Mouse (Mus musculus) heart, embryonic 11.5 days (tissue): ENCODE data around the gene Apol8. TPM values are rescaled to one million over a fixed set of nuclear protein-coding genes. Genes with fewer than 3 reads are reported as not detected.

Experiments used
- ATAC-seq: fragments of 200-750 bp; cut with Nextera tagmentation; replicated peaks from 2 replicates; pipeline ENCODE4 v1.8.0; 2017; ENCODE audit warnings: moderate library complexity; ENCODE audit not compliant: insufficient number of reproducible peaks, low FRiP score, low TSS enrichment
- H3K27ac ChIP-seq: fragments of 300-500 bp; sonication (generic); 2 replicates; pipeline ENCODE4 v1.5.1; 2014; ENCODE audit warnings: mild to moderate bottlenecking, low read depth, low read length
- H3K27me3 ChIP-seq: fragments of 300-500 bp; sonication (generic); 2 replicates; pipeline ENCODE4 v1.6.1; 2014; ENCODE audit warnings: mild to moderate bottlenecking, low read length, mixed read lengths; ENCODE audit not compliant: control insufficient read depth, insufficient read depth
- H3K36me3 ChIP-seq: fragments of 300-500 bp; sonication (generic); 2 replicates; pipeline ENCODE4 v1.6.1; 2014; ENCODE audit warnings: mild to moderate bottlenecking, low read length, moderate library complexity, mixed read lengths; ENCODE audit not compliant: control insufficient read depth, insufficient read depth
- H3K4me1 ChIP-seq: fragments of 300-500 bp; sonication (generic); 2 replicates; pipeline ENCODE4 v1.6.1; 2014; ENCODE audit warnings: low read length; ENCODE audit not compliant: control insufficient read depth, insufficient read depth
- H3K4me2 ChIP-seq: fragments of 300-500 bp; sonication (generic); 2 replicates; pipeline ENCODE4 v1.6.1; 2014; ENCODE audit warnings: mild to moderate bottlenecking, moderate library complexity
- H3K4me3 ChIP-seq: fragments of 300-500 bp; sonication (generic); 2 replicates; pipeline ENCODE4 v1.5.1; 2014; ENCODE audit warnings: low read depth, low read length
- H3K9ac ChIP-seq: fragments of 300-500 bp; sonication (generic); 2 replicates; pipeline ENCODE4 v1.6.1; 2014; ENCODE audit warnings: mild to moderate bottlenecking, low read depth, low read length, moderate library complexity
- H3K9me3 ChIP-seq: fragments of 300-500 bp; sonication (generic); replicated peaks from 2 replicates; pipeline ENCODE4 v1.6.1; 2016; ENCODE audit warnings: low read length; ENCODE audit not compliant: control insufficient read depth
- WGBS: fragments of 180-500 bp; shearing (Covaris S2); extraction: QIAGEN DNeasy Blood & Tissue Kit; methylation state at CpG from one replicate; pipeline ENCODE4 v1.1.7; 2014; ENCODE audit not compliant: insufficient replicate concordance; 5-methylcytosine and 5-hydroxymethylcytosine counted together
- polyA plus RNA-seq: library from polyadenylated mRNA; unstranded; fragments of >200 nt; fragmentation: Nextera tagmentation; extraction: Ambion mirVana; gene quantifications from 2 replicates; pipeline ENCODE4 v1.2.1, GENCODE M21; 2014

Gene Apol8
- polyA plus RNA-seq, 1 experiment from 2014 or later: 0.67 TPM

GRCm38 (mm10) chr15:77775186-77775963, 18.6 kb upstream of the Apol8 start:
- H3K9ac ChIP-seq: no peak overlapping the region
- ATAC-seq: no peak
- peaks cover 69% of the 10 kb centered on the region for H3K36me3 ChIP-seq
- H3K4me3 ChIP-seq: no peak overlapping the region
- no peak overlapping the region for H3K27ac ChIP-seq
- H3K9me3 ChIP-seq: no peaks in the 10 kb centered on the region
- no peaks in the 10 kb centered on the region for H3K27me3 ChIP-seq
- no peak overlapping the region for H3K4me2 ChIP-seq
- WGBS: 68% methylated on average over 20 of the region's 20 CpGs
- H3K4me1 ChIP-seq: no peaks in the 10 kb centered on the region

DNA sequence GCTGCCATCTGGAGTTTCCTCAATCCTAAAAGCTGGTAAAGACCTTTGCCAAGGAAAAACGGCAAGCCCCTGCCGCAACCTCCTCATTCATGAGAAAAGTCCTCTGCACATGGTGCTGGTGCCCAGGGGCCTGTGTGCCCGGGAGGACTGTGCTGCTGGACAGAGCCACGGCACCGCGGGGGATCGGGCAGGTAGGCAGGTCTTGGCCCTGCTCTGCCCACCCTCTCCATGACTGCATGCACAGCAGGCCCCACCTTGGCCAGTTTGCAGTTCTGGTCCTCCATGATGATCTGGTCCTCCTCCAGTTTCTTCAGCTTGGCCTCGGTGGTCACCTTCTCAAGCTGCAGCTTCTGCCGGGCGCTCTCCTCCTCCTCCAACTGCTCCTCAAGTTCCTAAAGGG, 17.5 kb upstream of the Apol8 start:
- ATAC-seq: no peak
- 94% methylated on average over 10 of the region's 10 CpGs for WGBS
- H3K27ac ChIP-seq: no peak overlapping the region

GRCm38 (mm10) chr15:77773099-77773915, 16.5 kb upstream of the Apol8 start:
- Histone ChIP-seq H3K27ac (no peak overlapping the region), H3K9ac (no peak overlapping the region), H3K4me3 (no peak overlapping the region), H3K4me2 (no peak overlapping the region), H3K36me3 (peaks cover 77% of the 10 kb centered on the region), H3K27me3 (no peaks in the 10 kb centered on the region), H3K9me3 (no peaks in the 10 kb centered on the region), H3K4me1 (no peaks in the 10 kb centered on the region)
- 80% methylated on average over 19 of the region's 19 CpGs for WGBS
- ATAC-seq: 0 out of 2 replicates have a peak, but pooled peaks have one; percentile 10

More for the DNA sequence above, 17.5 kb upstream of the Apol8 start:
- no peak overlapping the region for H3K9ac ChIP-seq
- H3K4me3 ChIP-seq: no peak overlapping the region
- H3K4me1 ChIP-seq: no peaks in the 10 kb centered on the region
- no peak overlapping the region for H3K4me2 ChIP-seq
- H3K9me3 ChIP-seq: no peaks in the 10 kb centered on the region
- H3K27me3 ChIP-seq: no peaks in the 10 kb centered on the region
- H3K36me3 ChIP-seq: peaks cover 69% of the 10 kb centered on the region

- no peak for ATAC-seq
- Histone ChIP-seq H3K9ac (no peak overlapping the region), H3K4me2 (no peak overlapping the region), H3K36me3 (peaks cover 84% of the 10 kb centered on the region), H3K9me3 (no peaks in the 10 kb centered on the region), H3K4me3 (no peak overlapping the region), H3K27ac (no peak overlapping the region), H3K27me3 (no peaks in the 10 kb centered on the region), H3K4me1 (no peaks in the 10 kb centered on the region)
- WGBS: 94% methylated on average over 9 of the region's 9 CpGs
Measured at GRCm38 (mm10) chr15:77770942-77771341, 14.1 kb upstream of the Apol8 start.

- 89% methylated on average over 5 of the region's 5 CpGs for WGBS
- no peak overlapping the region for H3K4me3 ChIP-seq
- ATAC-seq: no peak
Measured at GRCm38 (mm10) chr15:77770341-77770740, 13.5 kb upstream of the Apol8 start.

DNA sequence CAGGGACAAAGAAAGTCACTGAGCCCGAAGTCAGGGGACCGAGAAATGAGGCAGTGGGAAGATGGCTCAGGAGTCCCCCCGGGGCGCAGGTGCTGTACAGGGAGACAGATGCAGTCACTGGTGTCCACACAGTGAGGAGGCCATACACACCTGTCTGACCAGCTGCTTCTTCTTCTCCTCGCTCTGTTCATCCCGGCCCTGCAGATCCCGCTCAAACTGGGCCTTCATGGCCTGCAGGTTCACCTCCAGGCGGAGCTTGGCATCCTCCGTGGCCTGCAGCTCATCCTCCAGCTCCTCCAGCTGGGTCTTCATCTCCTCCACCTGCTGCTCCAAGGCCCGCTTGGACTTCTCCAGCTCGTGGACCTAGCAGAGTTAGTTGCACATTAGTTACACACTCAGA, 10.2 kb upstream of the Apol8 start:
- Histone ChIP-seq H3K36me3 (peaks cover 85% of the 10 kb centered on the region), H3K9me3 (no peaks in the 10 kb centered on the region), H3K4me3 (no peak overlapping the region), H3K4me2 (no peak overlapping the region), H3K27me3 (no peaks in the 10 kb centered on the region), H3K4me1 (no peaks in the 10 kb centered on the region), H3K9ac (no peak overlapping the region), H3K27ac (no peak overlapping the region)
- WGBS: 91% methylated on average over 11 of the region's 11 CpGs
- ATAC-seq: no peak

More at GRCm38 (mm10) chr15:77770341-77770740, 13.5 kb upstream of the Apol8 start:
- no peak overlapping the region for H3K27ac ChIP-seq
- H3K9me3 ChIP-seq: no peaks in the 10 kb centered on the region
- peaks cover 86% of the 10 kb centered on the region for H3K36me3 ChIP-seq
- no peak overlapping the region for H3K9ac ChIP-seq
- H3K27me3 ChIP-seq: no peaks in the 10 kb centered on the region
- no peak overlapping the region for H3K4me2 ChIP-seq
- no peaks in the 10 kb centered on the region for H3K4me1 ChIP-seq

GRCm38 (mm10) chr15:77765484-77766093, 8.8 kb upstream of the Apol8 start:
- WGBS: 91% methylated on average over 16 of the region's 16 CpGs
- no peak overlapping the region for H3K9ac ChIP-seq

GRCm38 (mm10) chr15:77764391-77765006, 7.7 kb upstream of the Apol8 start:
- Histone ChIP-seq H3K36me3 (peaks cover 77% of the 10 kb centered on the region), H3K9me3 (no peaks in the 10 kb centered on the region), H3K4me3 (no peak overlapping the region), H3K27ac (no peak overlapping the region), H3K4me2 (no peak overlapping the region), H3K27me3 (no peaks in the 10 kb centered on the region), H3K9ac (no peak overlapping the region), H3K4me1 (no peaks in the 10 kb centered on the region)
- ATAC-seq: no peak
- 79% methylated on average over 13 of the region's 13 CpGs for WGBS

More at GRCm38 (mm10) chr15:77765484-77766093, 8.8 kb upstream of the Apol8 start:
- ATAC-seq: no peak
- H3K27me3 ChIP-seq: no peaks in the 10 kb centered on the region
- no peak overlapping the region for H3K4me3 ChIP-seq
- no peak overlapping the region for H3K27ac ChIP-seq
- no peaks in the 10 kb centered on the region for H3K4me1 ChIP-seq
- no peak overlapping the region for H3K4me2 ChIP-seq
- H3K9me3 ChIP-seq: no peaks in the 10 kb centered on the region
- peaks cover 79% of the 10 kb centered on the region for H3K36me3 ChIP-seq
